Mouse (Mus musculus): ENCODE data around the gene Ppara. TPM values are rescaled to one million over a fixed set of nuclear protein-coding genes. Genes with fewer than 3 reads are reported as not detected.

The Ppara gene
- total and polyA plus RNA-seq, 2 experiments from 2014 or later, result 11.6 to 33.4 TPM

DNA sequence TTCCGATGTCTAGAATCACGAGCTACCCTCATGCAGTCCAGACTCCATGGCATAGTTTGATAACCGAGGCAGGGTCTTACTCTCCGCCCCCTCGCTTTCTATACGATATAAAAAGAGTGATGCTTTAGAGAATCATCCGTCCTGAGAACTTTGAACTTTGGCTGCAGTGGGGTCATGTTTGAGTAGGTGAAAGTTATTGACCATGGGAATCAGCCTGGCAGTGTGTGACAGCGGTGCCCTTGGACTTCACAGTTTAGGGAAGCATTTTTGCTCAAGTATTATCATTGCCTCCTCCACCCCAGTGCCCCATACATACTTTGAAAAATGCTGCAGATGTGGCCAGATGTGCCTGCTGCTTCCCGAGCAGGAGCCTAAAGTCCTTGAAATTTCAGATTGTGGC lies 7.8 kb downstream of the Ppara start:
- Histone ChIP-seq H3K9me3 (replicated peaks; ENCODE audit: control insufficient read depth, low read length) (no peaks in the 10 kb centered on the region), H3K4me3 (ENCODE audit: low read depth, low read length) (no peak overlapping the region), H3K27ac (ENCODE audit: low read depth) (no peak overlapping the region), H3K4me2 (ENCODE audit: low read depth, low read length) (no peak overlapping the region), H3K9ac (replicated peaks; ENCODE audit: low read depth, low read length) (no peak overlapping the region), H3K27me3 (ENCODE audit: control insufficient read depth, insufficient read depth, low read length) (no peaks in the 10 kb centered on the region), H3K36me3 (replicated peaks; ENCODE audit: control insufficient read depth, insufficient read depth, low read length) (no peaks in the 10 kb centered on the region), H3K4me1 (ENCODE audit: control insufficient read depth, insufficient read depth) (no peaks in the 10 kb centered on the region; the same call in 1 of the 2 replicates)
- ATAC-seq (ENCODE audit: insufficient read depth, low read depth) (no peak), DNase-seq (ENCODE audit: low spot score) (no peak)
- 82% methylated on average over 9 of the region's 9 CpGs for WGBS
- TF ChIP-seq CTCF (IDR thresholded peaks at IDR 0.05; ENCODE audit: low read depth), result no peak
- no peak for TF ChIP-seq EP300 (IDR thresholded peaks at IDR 0.05; ENCODE audit: low read depth)

DNA sequence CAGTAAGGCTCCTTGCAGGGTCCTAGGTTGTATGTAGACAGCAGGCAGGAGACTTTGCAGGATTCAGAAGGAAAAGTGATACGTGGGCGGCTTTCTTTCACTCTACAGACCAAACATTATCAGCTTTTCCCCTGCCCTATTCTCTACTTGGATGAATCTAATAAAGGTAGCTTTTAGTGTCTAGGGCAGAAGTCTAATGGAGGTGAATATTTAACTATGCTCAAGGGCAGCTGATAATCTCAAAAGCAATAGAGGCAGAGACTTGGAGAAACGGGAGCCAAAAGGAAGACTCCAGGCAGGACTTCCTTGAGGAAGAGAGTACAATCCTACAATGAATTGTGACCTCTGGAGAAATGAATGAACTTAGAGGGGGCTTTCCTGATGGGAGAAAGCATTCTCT lies 9.2 kb downstream of the Ppara start:
- no peaks in the 10 kb centered on the region; the same call in 1 of the 2 replicates for H3K4me1 ChIP-seq (ENCODE audit: control insufficient read depth, insufficient read depth)
- 65% methylated on average over 3 of the region's 3 CpGs for WGBS

DNA sequence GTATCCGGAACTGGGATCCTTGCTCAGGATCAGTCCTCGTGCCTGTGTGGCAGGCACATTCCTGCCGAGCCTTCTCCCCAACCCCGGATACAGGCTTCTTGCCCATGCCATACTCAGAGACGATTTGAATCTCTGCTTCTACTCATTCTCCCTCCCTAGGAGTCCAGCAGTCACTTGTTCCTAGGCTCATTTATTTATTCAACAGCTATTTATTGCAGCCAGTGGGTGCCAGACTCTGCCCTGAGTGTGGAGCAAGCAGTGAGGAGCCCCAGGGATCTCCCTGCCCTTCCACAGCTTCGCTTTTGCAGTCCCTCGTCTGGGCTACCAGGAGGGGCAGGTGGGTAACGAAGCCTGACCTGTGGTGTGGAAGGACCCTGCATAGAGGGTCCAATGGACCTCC lies 11.4 kb downstream of the Ppara start:
- Histone ChIP-seq H3K36me3 (replicated peaks; ENCODE audit: control insufficient read depth, insufficient read depth, low read length) (no peaks in the 10 kb centered on the region), H3K9me3 (replicated peaks; ENCODE audit: control insufficient read depth, low read length) (no peaks in the 10 kb centered on the region), H3K4me1 (ENCODE audit: control insufficient read depth, insufficient read depth) (no peaks in the 10 kb centered on the region; the same call in 1 of the 2 replicates), H3K9ac (replicated peaks; ENCODE audit: low read depth, low read length) (no peak overlapping the region), H3K4me3 (ENCODE audit: low read depth, low read length) (no peak overlapping the region), H3K27ac (ENCODE audit: low read depth) (no peak overlapping the region), H3K4me2 (ENCODE audit: low read depth, low read length) (no peak overlapping the region), H3K27me3 (ENCODE audit: control insufficient read depth, insufficient read depth, low read length) (no peaks in the 10 kb centered on the region)
- DNase-seq (ENCODE audit: low spot score), result no peak
- no peak for ATAC-seq (ENCODE audit: insufficient read depth, low read depth)
- 77% methylated on average over 8 of the region's 8 CpGs for WGBS
- TF ChIP-seq EP300 (IDR thresholded peaks at IDR 0.05; ENCODE audit: low read depth), result no peak
- TF ChIP-seq CTCF (IDR thresholded peaks at IDR 0.05; ENCODE audit: low read depth), result no peak

More for the DNA sequence above, 9.2 kb downstream of the Ppara start:
- Histone ChIP-seq H3K4me3 (ENCODE audit: low read depth, low read length) (no peak overlapping the region), H3K9ac (replicated peaks; ENCODE audit: low read depth, low read length) (no peak overlapping the region), H3K36me3 (replicated peaks; ENCODE audit: control insufficient read depth, insufficient read depth, low read length) (no peaks in the 10 kb centered on the region), H3K27ac (ENCODE audit: low read depth) (no peak overlapping the region), H3K27me3 (ENCODE audit: control insufficient read depth, insufficient read depth, low read length) (no peaks in the 10 kb centered on the region), H3K9me3 (replicated peaks; ENCODE audit: control insufficient read depth, low read length) (no peaks in the 10 kb centered on the region), H3K4me2 (ENCODE audit: low read depth, low read length) (no peak overlapping the region)
- DNase-seq (ENCODE audit: low spot score), result no peak
- TF ChIP-seq EP300 (IDR thresholded peaks at IDR 0.05; ENCODE audit: low read depth) (no peak), CTCF (IDR thresholded peaks at IDR 0.05; ENCODE audit: low read depth) (no peak)
- no peak for ATAC-seq (ENCODE audit: insufficient read depth, low read depth)

DNA sequence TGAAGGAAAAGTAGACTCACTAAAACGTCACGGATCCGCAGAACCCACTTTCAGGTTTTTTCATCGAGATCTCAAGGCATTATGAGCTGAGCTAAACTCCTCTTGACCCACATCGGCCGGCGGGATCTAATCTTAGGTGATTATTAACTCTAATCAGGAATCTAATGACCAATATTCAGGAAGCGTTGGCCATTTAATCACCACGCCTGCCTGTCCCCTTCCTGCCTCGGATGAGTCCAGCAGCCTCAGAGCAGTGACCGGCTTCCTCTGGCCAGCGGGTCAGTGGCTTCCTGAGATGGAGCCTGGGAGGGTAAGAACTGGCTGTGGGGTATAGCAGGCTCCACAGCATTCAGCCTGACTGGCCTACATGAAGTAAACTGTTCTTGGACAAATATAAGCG lies 11.9 kb downstream of the Ppara start:
- H3K36me3 ChIP-seq (replicated peaks; ENCODE audit: control insufficient read depth, insufficient read depth, low read length), result no peaks in the 10 kb centered on the region
- 81% methylated on average over 13 of the region's 13 CpGs for WGBS
- H3K4me2 ChIP-seq (ENCODE audit: low read depth, low read length), result no peak overlapping the region
- H3K9ac ChIP-seq (replicated peaks; ENCODE audit: low read depth, low read length), result no peak overlapping the region
- H3K27ac ChIP-seq (ENCODE audit: low read depth), result no peak overlapping the region
- TF ChIP-seq EP300 (IDR thresholded peaks at IDR 0.05; ENCODE audit: low read depth), result no peak
- H3K27me3 ChIP-seq (ENCODE audit: control insufficient read depth, insufficient read depth, low read length), result no peaks in the 10 kb centered on the region
- DNase-seq (ENCODE audit: low spot score) (no peak), ATAC-seq (ENCODE audit: insufficient read depth, low read depth) (no peak)
- H3K4me1 ChIP-seq (ENCODE audit: control insufficient read depth, insufficient read depth), result no peaks in the 10 kb centered on the region; the same call in 1 of the 2 replicates
- no peaks in the 10 kb centered on the region for H3K9me3 ChIP-seq (replicated peaks; ENCODE audit: control insufficient read depth, low read length)
- no peak overlapping the region for H3K4me3 ChIP-seq (ENCODE audit: low read depth, low read length)

DNA sequence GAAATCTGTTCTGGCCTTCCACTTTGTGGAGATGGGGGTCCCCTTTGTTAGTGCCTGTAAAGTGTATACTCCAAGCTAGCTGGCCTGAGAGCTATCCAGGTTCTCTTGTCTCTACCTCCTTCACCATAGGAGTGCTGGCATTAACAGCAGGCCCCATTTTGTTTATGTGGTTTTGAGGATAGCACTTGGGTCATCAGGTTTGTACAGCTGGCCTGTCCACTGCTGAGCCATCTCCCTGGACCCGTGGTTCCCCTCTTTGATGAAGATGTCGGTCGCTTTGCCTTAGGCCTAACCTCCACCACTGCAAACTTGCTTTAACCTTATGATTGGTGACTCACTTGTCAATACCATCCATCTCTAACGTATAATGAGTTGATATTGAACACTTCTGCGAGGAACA lies 13.2 kb downstream of the Ppara start:
- H3K4me2 ChIP-seq (ENCODE audit: low read depth, low read length), result no peak overlapping the region
- H3K9ac ChIP-seq (replicated peaks; ENCODE audit: low read depth, low read length), result no peak overlapping the region
- TF ChIP-seq EP300 (IDR thresholded peaks at IDR 0.05; ENCODE audit: low read depth) (no peak), CTCF (IDR thresholded peaks at IDR 0.05; ENCODE audit: low read depth) (no peak)
- no peaks in the 10 kb centered on the region for H3K36me3 ChIP-seq (replicated peaks; ENCODE audit: control insufficient read depth, insufficient read depth, low read length)
- 84% methylated on average over 5 of the region's 5 CpGs for WGBS
- no peaks in the 10 kb centered on the region for H3K4me1 ChIP-seq (ENCODE audit: control insufficient read depth, insufficient read depth)
- no peak overlapping the region for H3K4me3 ChIP-seq (ENCODE audit: low read depth, low read length)
- ATAC-seq (ENCODE audit: insufficient read depth, low read depth) (no peak), DNase-seq (ENCODE audit: low spot score) (no peak)
- no peak overlapping the region for H3K27ac ChIP-seq (ENCODE audit: low read depth)
- H3K27me3 ChIP-seq (ENCODE audit: control insufficient read depth, insufficient read depth, low read length), result no peaks in the 10 kb centered on the region
- no peaks in the 10 kb centered on the region for H3K9me3 ChIP-seq (replicated peaks; ENCODE audit: control insufficient read depth, low read length)

DNA sequence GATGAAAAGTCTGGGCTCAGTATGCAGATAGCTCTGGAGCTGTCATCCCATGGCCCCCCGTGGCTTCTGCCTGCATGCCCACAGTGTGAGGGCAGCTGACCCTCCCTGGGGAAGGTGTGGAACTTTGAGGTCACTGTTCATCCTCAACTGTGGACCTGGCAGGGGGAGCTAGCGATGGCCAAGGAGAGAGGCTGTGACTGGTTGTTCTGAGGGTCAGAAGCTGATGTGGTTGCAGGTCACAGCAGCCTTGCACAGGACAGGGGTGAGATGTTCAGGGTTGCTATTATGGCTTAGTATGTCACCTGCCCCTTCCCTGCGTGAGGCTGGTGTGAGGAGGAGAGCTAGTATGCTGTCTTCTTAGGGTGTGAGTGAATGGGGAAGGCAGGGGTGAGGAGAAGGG lies 13.7 kb downstream of the Ppara start:
- Histone ChIP-seq H3K4me2 (ENCODE audit: low read depth, low read length) (no peak overlapping the region), H3K27me3 (ENCODE audit: control insufficient read depth, insufficient read depth, low read length) (no peaks in the 10 kb centered on the region), H3K9ac (replicated peaks; ENCODE audit: low read depth, low read length) (no peak overlapping the region), H3K4me1 (ENCODE audit: control insufficient read depth, insufficient read depth) (no peaks in the 10 kb centered on the region), H3K36me3 (replicated peaks; ENCODE audit: control insufficient read depth, insufficient read depth, low read length) (no peaks in the 10 kb centered on the region), H3K4me3 (ENCODE audit: low read depth, low read length) (no peak overlapping the region), H3K9me3 (replicated peaks; ENCODE audit: control insufficient read depth, low read length) (no peaks in the 10 kb centered on the region), H3K27ac (ENCODE audit: low read depth) (no peak overlapping the region)
- no peak for DNase-seq (ENCODE audit: low spot score)
- 75% methylated on average over 3 of the region's 3 CpGs for WGBS
- ATAC-seq (ENCODE audit: insufficient read depth, low read depth), result no peak
- no peak for TF ChIP-seq EP300 (IDR thresholded peaks at IDR 0.05; ENCODE audit: low read depth)

Data from heart, postnatal 0 days (tissue).